Mouse (Mus musculus): ENCODE data around the gene Tekt3. TPM values are rescaled to one million over a fixed set of nuclear protein-coding genes. Genes with fewer than 3 reads are reported as not detected.

Tekt3 gene
- polyA plus RNA-seq, 2 experiments from 2014 or later = not detected

DNA sequence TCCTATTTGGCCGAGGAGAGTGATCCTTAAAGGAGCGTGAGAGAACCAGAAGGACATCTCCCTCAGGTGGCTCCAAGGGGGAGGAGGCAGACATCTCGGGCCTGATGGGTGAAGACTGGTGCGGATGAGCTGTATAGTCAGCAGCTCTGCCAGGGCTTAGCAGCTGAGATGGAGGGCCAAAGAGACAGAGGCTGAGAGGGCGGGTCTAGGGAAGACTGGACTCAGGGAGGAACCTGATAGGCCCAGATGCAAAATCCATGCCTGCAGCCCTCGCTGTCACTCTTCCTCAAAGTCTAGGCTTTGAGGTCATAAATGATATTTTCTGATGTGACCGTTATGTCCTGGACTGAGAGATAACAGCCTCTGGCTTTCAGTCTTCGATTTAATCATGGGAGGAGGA, 65.5 kb downstream of the Tekt3 start:
- ATAC-seq = no peak

DNA sequence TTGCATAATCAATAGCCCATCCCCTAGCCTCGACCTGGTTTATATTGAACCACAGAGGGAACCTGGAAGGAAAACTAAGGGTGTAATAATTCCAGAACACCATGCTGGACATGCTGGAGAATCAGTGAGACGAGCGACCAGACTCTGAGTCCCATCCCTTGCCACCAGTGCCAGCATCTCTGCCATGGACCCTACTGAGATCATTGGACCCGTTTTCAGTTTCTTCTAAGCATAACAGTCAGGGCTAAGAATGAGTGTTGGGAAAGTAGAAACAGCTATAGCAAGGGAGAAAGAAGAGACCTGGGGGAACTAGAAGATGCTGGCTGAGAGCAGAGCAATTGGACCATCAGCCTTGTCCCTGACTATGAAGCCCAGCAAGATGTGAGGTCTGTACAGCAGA, 66.1 kb downstream of the Tekt3 start:
- no peak for ATAC-seq

DNA sequence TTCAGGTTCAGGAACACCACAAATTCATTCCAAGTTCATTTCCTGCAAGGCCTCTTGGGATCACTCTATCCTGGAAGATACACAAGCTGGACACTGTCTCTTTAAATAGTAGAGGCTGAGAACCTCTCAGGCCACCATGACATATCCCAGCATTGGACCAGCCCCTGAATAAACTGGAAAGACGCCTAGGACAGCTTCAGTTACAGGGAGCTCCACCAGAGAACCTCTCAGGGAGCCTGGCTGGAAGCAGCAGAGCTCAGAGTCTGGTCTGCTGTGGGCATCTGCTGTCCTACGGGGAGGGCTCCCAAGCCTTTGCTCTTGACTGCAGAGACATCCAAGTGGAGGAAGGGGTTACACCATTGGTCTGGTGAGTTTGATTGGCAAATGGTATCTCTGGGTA, 67.3 kb downstream of the Tekt3 start, which contains the start of gene Pmp22:
Gene Pmp22, plus strand, starts transcription at position 199 of the 400 bp plus-strand sequence.
- no peak for ATAC-seq

DNA sequence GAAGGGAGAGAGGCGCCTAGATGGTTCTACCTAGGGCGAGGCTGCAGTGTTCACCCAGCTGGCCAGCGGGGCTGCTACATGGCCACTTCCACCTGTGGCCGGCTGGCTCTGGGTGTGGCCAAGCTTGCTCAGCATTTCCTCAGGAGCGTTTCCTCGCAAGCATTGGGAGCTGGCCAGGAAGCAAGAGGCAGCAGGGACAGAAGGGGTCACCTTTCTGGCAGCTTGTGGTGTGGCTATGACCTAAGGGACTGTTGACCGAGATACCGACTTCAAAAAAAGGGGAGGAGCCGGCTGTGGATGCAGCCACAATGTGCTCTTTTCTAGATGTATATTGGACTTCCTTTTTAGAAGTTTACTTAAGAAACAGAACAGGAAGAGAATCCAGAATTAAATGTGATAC, 67.9 kb downstream of the Tekt3 start:
- no peak for ATAC-seq

DNA sequence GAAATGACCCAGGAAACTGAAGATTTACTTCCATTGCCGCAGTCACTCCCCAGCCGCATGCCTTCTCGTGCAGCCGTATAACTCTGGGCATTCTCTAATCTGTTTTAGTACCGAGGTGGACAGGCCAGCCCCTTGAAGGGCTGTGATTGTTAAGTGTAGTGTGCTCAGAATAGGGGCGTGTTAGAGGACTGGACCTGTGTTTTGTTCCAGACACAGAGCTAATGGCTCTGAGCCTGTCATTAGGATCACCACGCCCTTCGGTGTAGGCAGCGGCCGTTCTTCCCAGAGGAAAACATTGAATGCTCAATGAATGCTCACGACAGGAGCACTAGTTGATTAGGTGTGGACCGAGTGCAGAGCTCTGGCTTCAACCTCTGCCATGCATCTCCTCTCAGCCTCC, 68.4 kb downstream of the Tekt3 start:
- ATAC-seq = no peak

DNA sequence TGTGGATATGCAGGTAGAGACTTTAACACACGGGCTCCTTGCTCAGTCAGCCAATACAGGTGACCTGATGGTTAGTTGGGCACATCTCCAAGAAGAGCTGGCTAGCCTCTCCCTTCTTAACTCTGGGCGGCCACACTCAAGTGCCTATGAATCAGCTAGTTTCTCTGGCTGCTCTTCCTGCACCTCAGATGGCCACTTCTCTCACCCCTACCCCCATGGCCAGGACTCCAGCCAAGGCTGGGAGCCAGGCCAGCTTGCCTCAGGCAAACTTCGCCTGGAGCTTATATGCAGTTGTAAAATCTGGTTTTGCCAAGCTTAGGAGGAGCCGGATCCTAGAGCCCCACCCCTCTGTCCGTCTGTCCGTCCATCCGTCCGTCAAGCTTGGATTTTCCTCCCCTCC, 69.0 kb downstream of the Tekt3 start:
- ATAC-seq = no peak

DNA sequence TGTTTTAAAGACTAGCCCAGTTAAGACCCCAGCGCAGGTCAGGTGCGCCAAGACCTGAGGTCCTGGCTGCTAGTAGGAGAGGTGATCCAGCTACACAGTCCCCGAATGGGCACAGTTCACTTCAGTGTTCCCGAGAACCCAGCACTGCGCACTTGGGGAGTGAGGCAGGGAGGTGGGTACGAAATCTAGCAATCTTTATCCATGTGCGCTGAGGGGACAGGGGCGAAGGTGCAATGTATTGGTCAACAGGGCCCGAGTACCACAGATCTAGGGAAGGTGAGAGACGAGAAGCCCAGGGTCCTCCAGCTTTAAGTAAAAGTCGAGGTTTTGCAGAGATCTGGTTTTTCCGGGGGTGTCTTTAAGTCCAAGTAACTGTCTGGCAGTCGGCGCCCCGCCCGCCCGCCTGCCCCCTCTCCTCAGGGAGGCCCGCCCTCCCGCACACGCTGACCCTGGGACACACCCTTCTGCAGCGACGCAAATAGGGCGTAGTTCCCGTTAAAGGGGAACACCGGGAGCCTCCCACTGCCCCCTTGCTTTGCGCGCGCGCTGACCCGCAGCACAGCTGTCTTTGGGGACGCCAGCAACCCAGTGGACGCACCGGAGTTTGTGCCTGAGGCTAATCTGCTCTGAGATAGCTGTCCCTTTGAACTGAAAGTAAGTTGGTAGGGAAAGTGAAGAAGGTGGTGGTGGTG, 69.7 kb downstream of the Tekt3 start:
- ATAC-seq = no peak

DNA sequence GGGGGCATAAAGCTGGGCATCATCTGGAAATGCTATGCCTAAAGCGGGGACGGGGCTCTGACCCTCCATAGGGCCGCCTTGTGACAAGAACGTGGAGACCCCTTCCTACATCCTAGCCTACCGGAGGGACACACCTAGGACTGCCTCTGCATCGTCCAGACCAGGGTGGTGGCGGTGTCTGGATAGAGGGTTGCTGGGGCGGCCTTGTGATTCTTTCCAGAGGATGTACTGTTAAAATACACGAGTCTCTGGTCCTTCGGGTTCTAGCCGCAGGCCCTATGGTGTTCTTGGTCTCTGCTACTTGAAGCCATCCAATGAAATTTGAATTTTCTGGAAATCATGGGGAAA, 70.2 kb downstream of the Tekt3 start:
- no peak for ATAC-seq

DNA sequence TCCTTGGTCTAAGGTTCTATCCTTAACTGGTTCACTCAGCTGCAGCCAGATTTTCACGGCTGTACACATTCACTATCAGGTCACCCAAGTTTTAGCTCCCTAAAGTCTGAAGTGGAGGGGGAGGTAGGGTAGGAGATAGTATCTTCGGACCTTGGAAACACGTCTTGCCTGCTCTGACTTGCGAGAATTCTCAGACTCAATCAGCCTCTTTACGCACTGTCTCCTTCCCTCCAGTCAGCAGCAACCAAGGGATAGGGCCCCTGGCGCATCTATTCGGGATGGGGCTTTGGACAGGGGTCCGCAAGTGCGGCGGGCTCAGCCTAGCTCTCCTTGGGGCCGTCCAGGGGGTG, 70.7 kb downstream of the Tekt3 start:
- no peak for ATAC-seq

DNA sequence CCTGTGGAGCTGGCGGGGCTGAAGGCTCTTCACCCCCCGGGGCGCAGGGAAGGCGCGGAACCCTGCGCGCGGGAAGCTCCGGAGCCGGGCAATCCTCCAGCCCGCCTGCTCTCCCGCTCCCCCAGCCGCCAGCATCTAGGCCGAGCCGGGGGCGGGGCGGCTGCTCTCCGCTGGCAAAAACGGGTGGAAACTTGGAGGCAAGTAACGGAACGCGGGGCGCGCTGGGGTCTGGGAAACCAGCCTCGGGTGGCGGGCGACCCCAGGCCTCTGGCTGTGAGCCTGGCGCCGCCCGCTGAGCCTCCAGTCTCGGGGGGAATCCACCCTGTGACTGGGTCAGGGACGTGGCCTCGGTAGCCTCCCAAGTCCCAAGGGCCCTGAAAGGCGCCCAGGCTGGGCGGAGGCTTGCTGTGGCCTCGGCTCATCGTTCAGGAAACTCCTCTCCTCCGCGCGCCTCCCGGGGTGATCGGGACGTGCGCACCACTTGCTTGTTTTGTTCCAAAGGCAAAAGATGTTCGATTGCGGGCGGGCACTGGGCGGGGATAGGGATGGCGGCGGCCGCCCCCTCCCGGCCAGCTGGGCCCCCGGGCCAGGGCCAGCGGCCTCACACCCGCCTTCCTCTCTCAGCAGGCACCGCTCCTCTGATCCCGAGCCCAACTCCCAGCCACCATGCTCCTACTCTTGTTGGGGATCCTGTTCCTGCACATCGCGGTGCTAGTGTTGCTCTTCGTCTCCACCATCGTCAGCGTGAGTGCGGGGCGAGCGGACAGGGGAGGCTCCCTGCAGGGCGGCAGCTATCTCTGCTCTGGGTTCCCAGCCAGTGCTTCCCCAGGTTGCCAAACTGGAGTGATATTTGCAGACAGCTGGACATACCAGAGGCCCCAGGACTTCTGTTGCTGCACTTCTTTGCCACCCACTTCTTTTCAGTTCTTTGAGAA, 71.3 kb downstream of the Tekt3 start:
- no peak for ATAC-seq

DNA sequence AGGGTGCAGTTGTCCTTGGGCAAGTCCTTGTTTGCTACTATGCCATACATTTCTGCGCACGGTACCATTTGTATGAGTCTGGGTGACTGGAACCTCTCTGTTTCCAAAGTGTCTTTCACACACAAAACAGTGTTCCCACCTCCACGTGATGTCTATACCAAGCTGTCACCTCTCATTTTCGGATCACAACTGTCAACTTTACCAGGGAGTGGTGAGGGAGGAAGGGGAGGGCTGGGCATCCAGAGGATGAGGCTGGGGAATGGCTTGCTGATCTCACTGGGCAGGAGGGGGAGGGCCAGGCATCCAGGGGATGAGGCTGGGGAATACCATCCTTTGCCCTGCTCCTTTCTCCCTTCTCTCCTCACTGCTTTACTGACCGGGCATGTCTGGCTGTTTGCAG, 72.6 kb downstream of the Tekt3 start:
- ATAC-seq = no peak

DNA sequence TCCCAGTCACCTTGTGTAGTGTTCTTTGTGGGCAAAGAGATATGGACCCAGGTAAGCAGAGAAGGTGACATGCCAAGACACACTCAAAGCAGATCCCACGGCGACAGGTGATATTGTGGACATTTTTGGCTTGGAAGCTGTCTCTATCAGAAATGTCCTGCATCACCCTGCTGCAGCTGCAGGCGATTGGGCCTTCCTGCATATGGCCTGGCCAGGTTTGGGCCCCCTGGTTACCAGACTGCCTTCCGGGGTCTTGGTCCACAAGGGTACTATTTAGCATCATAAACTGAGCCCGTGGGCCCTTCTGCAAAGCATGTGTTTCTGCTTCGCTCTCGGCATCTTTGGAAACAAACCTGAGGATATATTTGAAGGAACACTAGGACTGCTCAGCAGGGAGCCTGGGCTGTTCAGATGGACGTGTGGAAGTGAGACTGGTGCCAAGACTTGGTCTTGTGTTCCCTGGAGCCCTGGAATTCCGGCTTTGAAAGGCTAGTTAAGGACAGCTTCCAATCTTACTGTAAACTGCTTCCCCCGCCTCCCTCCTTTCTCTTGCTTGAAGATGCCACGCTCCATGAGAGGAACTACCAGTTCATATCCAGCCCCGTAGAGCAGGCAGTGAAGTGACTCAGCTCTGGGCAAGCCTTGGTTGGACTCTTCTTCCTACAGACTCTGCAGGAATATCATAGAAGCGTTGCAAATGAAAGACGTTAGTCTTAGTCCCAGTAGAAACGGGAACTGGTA, 73.5 kb downstream of the Tekt3 start:
- ATAC-seq = no peak

DNA sequence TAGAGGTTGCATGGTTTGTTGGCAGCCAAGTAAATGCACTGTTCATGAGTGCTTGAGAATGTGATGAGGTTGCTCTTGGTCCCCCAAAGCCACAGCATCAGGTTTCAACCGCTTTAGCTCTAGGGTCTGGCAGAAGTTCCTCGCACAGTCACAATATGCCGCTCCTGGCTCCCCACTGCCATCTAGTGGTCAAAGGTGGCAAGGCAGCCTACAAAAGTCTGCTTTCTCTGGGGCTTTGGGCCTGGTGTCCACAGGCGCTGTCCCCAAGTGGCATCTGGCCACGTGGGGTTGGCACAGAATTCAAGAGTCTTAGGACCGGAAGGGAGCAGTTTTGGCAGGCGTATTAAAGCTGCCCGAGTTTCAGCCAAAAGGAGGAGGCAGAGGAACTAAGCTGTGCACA, 74.2 kb downstream of the Tekt3 start:
- ATAC-seq = peak; percentile 59

DNA sequence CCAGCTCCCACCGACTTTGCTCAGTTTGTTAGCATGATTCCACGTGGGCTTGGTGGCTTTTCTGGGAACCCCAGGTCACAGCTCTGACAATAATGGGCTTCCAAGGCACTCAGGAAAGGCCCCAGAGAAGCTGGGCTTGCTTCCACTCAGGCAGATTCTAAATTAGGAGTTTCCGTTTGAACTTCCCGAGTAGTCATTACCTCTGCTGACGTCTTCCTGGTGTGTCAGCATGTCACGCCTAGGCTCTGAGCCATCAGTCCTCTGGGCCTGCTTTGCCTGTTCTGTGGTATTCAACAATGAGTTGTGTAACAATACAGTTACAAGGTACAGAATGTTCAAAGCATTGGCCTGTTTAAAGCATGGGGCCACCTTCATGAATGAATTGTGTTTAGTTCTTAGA, 74.8 kb downstream of the Tekt3 start:
- no peak for ATAC-seq

DNA sequence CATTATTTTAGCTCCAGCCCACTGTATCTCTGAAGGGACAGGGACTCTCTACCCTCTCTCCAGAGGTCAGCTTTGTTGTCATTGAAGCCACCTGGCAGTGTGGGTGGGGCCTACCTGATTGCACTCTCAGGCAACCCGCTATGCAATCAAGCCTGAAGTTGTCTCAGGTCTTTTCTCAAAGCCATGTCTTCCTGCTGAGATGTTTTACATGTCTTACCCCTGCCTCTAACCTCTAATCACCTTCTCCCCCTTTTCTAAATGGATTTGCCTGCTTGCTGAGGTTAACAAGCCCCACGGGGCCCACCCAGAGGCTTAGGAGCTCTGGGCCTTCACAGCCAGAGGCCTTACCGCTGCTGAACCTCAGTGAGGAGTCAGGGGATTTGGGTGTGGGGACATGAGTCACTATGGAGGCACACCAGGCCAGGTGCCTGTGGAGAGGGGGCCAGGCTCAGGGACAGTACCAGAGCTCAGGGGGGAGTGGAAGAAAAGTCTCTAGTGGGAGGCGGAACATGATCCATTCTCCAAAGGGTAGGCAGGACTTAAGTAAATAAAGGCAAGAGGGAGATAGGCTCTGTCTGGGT, 75.5 kb downstream of the Tekt3 start:
- no peak for ATAC-seq

DNA sequence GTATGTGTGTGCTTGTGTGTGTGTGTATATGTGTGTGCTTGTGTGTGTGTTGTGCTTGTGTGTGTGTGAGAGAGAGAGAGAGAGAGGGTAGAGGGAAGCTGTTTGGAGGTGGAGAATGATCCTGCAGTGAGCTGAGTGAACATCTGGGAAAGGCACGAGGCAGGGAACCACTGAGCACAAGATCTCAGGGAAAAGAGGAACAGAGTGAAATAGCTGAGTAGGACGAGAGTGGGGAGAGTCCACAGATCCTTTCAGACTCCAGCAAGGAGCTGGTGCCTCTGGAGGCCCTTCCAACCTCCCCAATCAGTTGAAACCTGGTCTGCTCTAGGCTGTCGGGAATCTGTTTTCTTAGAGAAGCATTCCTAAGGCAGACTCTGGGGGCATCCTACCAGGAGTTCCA, 77.3 kb downstream of the Tekt3 start:
- ATAC-seq = no peak

DNA sequence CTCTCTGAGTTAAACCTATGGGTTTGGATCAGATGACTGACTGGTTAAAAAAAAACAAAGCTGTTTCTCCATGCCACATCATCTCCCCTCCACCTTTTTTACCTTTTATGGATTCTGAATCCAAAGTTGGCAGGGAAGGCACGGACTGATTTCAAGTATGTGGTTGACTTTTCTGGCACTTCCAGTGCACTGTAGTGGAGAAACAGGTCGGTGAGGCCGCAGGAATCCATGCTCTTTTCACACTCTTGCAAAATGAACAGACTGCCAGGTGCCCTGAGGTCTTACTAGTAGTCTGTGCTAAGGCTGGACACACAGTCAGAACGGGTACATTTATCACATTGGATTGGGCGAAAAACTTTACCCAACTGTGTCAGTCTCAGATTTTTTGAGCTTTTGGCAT, 80.9 kb downstream of the Tekt3 start:
- no peak for ATAC-seq

DNA sequence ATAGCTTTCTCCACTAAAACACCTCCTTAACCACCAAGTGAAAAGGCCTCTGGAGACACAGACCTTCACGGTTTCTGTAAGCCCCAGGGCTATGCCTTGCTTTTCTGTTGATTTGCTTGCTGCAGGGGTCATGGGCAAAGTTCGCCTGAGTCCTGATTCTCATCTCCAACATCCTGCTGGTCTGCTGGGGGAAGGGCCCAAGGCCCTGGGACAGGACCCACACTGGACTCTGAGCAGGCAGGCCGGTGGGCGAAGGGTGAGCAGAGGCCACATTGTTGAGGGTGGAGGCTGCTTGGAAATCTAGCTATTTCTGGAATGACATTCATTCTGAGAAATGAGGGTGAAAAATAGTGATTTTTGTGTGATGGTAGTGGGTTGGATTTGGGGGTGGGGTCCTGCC, 81.4 kb downstream of the Tekt3 start:
- no peak for ATAC-seq

DNA sequence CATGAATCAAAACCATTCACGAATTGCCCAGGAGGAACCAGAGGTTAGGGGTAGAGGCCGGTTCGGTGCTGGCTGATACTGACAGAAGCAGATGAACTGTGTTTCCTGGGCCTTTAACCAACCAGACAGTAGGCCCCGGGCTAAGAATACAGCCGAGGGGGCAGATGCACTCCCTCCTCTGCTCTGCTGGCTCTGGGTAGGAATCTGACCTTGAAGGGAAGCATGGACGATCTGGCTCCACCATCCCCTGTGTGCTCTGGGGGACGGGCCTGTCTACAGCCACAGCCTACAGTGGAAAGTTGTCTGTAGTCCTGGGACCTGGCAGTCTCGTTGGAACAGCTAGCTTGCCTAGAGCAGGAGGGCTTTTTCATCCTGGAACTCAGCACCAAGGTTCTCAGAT, 82.0 kb downstream of the Tekt3 start:
- ATAC-seq = no peak
